Mouse (Mus musculus) ES-E14 (cell line): ENCODE measurements around the gene Gm13697. TPM values are rescaled to one million over a fixed set of nuclear protein-coding genes. Genes with fewer than 3 reads are reported as not detected.
"Not testable (repeated sequence)": the region's sequence is repeated elsewhere in the genome, so short reads cannot be mapped to it uniquely, and the experiment has no call there.

ENCODE experiments used
- DNase-seq: peaks from one replicate; pipeline ENCODE4 v3.0.0-alpha.2; 2013; ENCODE audit warnings: low read depth, low spot score
- H3K27ac ChIP-seq: 2 replicates; pipeline ENCODE4 v1.5.1; 2012; ENCODE audit warnings: low read depth, mild to moderate bottlenecking, low read length, moderate library complexity, mixed read lengths; ENCODE audit not compliant: poor library complexity, insufficient read depth, severe bottlenecking
- H3K36me3 ChIP-seq: 2 replicates; pipeline ENCODE4 v1.6.1; 2012; ENCODE audit warnings: mild to moderate bottlenecking, low read length, moderate library complexity, mixed read lengths; ENCODE audit not compliant: control insufficient read depth, poor library complexity, insufficient read depth, severe bottlenecking
- H3K4me1 ChIP-seq, 2 experiments: fragments of 150-350 bp in 1 of 2; sonication (generic) in 1 of 2; 2 replicates each; pipeline ENCODE4 v1.6.1; 2012; ENCODE audit warnings: low read length in 2 of 2, mild to moderate bottlenecking in 1 of 2, mixed read lengths in 1 of 2; ENCODE audit not compliant: control insufficient read depth in 2 of 2, insufficient read depth in 2 of 2, poor library complexity in 1 of 2
- H3K4me3 ChIP-seq, 2 experiments: fragments of 150-350 bp in 1 of 2; sonication (generic) in 1 of 2; 2 replicates each; pipeline ENCODE4 v1.5.1; 2012; ENCODE audit warnings: low read length in 2 of 2, low read depth in 1 of 2, mild to moderate bottlenecking in 1 of 2, mixed read lengths in 1 of 2; ENCODE audit not compliant: insufficient read depth in 1 of 2, poor library complexity in 1 of 2, severe bottlenecking in 1 of 2
- H3K9ac ChIP-seq: 2 replicates; pipeline ENCODE4 v1.6.1; 2012; ENCODE audit warnings: low read depth, mild to moderate bottlenecking, low read length, mixed read lengths; ENCODE audit not compliant: poor library complexity, insufficient read depth, severe bottlenecking
- H3K9me3 ChIP-seq: fragments of 150-350 bp; sonication (generic); 2 replicates; pipeline ENCODE4 v1.6.1; 2012; ENCODE audit warnings: low read depth, mild to moderate bottlenecking, low read length; ENCODE audit not compliant: control insufficient read depth, insufficient read depth
- CHD2 ChIP-seq: IDR thresholded peaks from 2 replicates; pipeline ENCODE4 v1.6.1; 2014; ENCODE audit warnings: mild to moderate bottlenecking, low read depth, low read length, inconsistent platforms
- HCFC1 ChIP-seq: IDR thresholded peaks from 2 replicates; pipeline ENCODE4 v1.6.1; 2012; ENCODE audit warnings: low read length, inconsistent platforms, borderline replicate concordance; ENCODE audit not compliant: insufficient read depth
- MAFK ChIP-seq: IDR thresholded peaks from 2 replicates; pipeline ENCODE4 v1.6.1; 2014; ENCODE audit warnings: mild to moderate bottlenecking, low read depth, low read length, inconsistent platforms; ENCODE audit not compliant: insufficient read depth
- ZC3H11A ChIP-seq: IDR thresholded peaks from 2 replicates; pipeline ENCODE4 v1.6.1; 2012; ENCODE audit warnings: low read depth, mild to moderate bottlenecking, inconsistent platforms, low read length, borderline replicate concordance
- ZNF384 ChIP-seq: IDR thresholded peaks from 2 replicates; pipeline ENCODE4 v1.6.1; 2012; ENCODE audit warnings: low read depth, low read length, inconsistent platforms
- in situ Hi-C, 2 experiments: fragments of 600-800 bp; cut with MboI; formaldehyde crosslinking; loops; one replicate each; pipeline ENCODE4 v1.15.1; 2025; ENCODE audit warnings: low sequenced_read_pairs in 2 of 2, inconsistent platforms in 1 of 2; ENCODE audit not compliant: unreplicated experiment in 2 of 2
- total RNA-seq: library from RNA; depleted of rRNA; stranded (reverse); fragments of 300-350 nt; gene quantifications from 2 replicates; pipeline ENCODE4 v1.2.3, GENCODE M21; 2012

Gm13697 gene
- total RNA-seq, 1 experiment, result 3.7 TPM

DNA sequence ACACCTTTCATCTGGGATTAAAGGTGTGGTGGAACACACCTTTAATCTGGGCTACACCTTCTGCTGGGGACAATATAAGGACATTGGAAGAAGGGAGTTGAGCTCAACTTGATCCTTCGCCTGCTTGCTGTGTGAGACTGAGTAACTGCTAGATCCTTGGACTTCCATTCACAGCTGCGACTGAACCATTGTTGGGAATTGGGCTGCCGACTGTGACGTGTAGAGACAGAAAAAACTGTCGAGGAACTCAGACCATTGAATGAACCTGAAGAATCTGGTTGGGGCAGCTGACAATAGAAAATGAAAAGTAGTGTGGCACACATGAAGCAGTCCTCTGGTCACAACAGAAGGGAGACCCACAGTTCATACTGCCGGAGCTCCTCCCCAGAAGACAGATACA, 11.7 kb upstream of the Gm13697 start, which contains the start of gene Gm13696:
Gene Gm13696, plus strand, starts transcription at position 301 of the 400 bp plus-strand sequence.
- H3K4me3 ChIP-seq, DNase-seq, H3K9me3 ChIP-seq, H3K36me3 ChIP-seq, H3K9ac ChIP-seq, in situ Hi-C loops, H3K4me1 ChIP-seq, H3K27ac ChIP-seq: not testable (repeated sequence)

DNA sequence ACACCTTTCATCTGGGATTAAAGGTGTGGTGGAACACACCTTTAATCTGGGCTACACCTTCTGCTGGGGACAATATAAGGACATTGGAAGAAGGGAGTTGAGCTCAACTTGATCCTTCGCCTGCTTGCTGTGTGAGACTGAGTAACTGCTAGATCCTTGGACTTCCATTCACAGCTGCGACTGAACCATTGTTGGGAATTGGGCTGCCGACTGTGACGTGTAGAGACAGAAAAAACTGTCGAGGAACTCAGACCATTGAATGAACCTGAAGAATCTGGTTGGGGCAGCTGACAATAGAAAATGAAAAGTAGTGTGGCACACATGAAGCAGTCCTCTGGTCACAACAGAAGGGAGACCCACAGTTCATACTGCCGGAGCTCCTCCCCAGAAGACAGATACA, 5.9 kb upstream of the Gm13697 start, which contains the start of gene Gm13694:
Gene Gm13694, plus strand, starts transcription at position 301 of the 400 bp plus-strand sequence.
- DNase-seq, H3K27ac ChIP-seq, H3K4me1 ChIP-seq, H3K4me3 ChIP-seq, H3K9ac ChIP-seq, in situ Hi-C loops, H3K36me3 ChIP-seq, H3K9me3 ChIP-seq: not testable (repeated sequence)

DNA sequence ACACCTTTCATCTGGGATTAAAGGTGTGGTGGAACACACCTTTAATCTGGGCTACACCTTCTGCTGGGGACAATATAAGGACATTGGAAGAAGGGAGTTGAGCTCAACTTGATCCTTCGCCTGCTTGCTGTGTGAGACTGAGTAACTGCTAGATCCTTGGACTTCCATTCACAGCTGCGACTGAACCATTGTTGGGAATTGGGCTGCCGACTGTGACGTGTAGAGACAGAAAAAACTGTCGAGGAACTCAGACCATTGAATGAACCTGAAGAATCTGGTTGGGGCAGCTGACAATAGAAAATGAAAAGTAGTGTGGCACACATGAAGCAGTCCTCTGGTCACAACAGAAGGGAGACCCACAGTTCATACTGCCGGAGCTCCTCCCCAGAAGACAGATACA, 5.7 kb downstream of the Gm13697 start, which contains the start of gene Gm13691:
Gene Gm13691, plus strand, starts transcription at position 301 of the 400 bp plus-strand sequence.
- H3K4me3 ChIP-seq, DNase-seq, H3K9ac ChIP-seq, H3K36me3 ChIP-seq, H3K9me3 ChIP-seq, in situ Hi-C loops, H3K4me1 ChIP-seq, H3K27ac ChIP-seq: not testable (repeated sequence)

DNA sequence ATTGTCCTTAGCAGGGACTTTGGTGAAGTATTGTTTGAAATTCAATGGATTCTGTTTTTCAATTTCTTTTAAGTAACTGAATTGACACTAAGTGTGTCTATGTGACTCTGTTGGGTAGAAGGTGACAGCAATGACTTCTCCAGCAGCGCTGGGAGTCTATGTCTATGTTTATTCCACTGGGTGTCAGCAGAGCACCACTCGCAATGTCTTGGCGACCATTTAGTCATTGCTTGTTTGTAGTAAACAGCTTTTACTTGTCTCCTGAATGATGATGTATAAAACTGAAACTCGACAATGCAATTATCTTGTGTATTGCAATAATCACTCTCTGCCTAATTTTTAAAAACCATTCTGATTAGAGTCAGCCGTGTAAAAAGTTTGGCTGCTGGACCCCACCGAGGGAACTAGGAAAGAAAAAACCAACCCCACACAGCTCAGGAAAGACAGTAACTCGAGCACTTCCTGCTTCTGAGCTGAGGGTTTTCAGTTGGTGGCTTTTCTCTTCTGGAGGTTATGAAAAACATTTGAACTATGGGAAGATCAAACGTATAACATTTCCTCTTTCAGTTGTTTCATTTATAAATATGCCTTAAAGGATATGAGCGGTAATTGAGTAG, 9.2 kb downstream of the Gm13697 start:
- H3K36me3 ChIP-seq, H3K9ac ChIP-seq, H3K27ac ChIP-seq, H3K9me3 ChIP-seq, H3K4me3 ChIP-seq, DNase-seq, in situ Hi-C loops, H3K4me1 ChIP-seq: not testable (repeated sequence)

DNA sequence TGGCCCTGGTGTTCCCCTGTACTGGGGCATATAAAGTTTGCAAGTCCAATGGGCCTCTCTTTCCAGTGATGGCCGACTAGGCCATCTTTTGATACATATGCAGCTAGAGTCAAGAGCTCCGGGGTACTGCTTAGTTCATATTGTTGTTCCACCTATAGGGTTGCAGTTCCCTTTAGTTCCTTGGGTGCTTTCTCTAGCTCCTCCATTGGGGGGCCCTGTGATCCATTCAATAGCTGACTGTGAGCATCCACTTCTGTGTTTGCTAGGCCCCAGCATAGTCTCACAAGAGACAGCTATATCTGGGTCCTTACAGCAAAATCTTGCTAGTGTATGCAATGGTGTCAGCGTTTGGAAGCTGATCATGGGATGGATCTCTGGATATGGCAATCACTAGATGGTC, 10.0 kb downstream of the Gm13697 start:
- H3K9me3 ChIP-seq, in situ Hi-C loops, H3K4me1 ChIP-seq, H3K27ac ChIP-seq, H3K9ac ChIP-seq, DNase-seq, H3K4me3 ChIP-seq, H3K36me3 ChIP-seq: not testable (repeated sequence)

DNA sequence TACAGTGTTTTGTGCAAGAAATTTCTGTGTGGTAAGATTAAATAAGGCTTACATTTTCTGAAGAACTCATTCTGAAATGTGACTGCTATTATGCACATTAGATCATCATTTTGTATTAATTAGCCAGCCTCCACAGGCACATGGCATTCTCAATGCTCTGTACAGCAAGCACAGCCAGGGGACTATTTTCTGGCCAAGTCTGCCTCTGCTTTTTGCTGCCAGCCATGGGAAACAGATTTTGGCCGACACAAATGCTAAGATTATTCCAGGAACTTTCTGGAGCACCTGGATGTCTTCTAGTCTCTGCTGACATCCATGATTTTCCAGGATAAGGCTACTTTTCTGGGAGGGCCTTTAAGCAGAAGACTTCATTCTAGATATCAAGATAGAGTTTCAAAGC, 24.4 kb downstream of the Gm13697 start:
- no peak for DNase-seq
- no peak for TF ChIP-seq ZC3H11A
- TF ChIP-seq MAFK, result no peak
- TF ChIP-seq CHD2, result no peak
- TF ChIP-seq HCFC1, result no peak
- TF ChIP-seq ZNF384, result no peak
- no peak overlapping the region for H3K9ac ChIP-seq
- H3K4me1 ChIP-seq, result no peaks in the 10 kb centered on the region
- no peaks in the 10 kb centered on the region for H3K36me3 ChIP-seq
- H3K4me3 ChIP-seq, result no peak overlapping the region
- H3K27ac ChIP-seq, result no peak overlapping the region
- in situ Hi-C loops, result no loop called here
- no peaks in the 10 kb centered on the region for H3K9me3 ChIP-seq
